Mouse (Mus musculus) kidney, adult 2 months (tissue): ENCODE measurements around the gene Prss16.

ENCODE experiments used
- CTCF ChIP-seq: fragments of 200-500 bp; conservative IDR thresholded peaks from 2 replicates; pipeline ENCODE4 v1.5.1; 2011; ENCODE audit warnings: low read depth, mild to moderate bottlenecking, control low read depth, low read length, moderate library complexity, mixed read lengths; ENCODE audit not compliant: insufficient read depth, insufficient read length
- POLR2A ChIP-seq: fragments of 200-500 bp; IDR thresholded peaks from one replicate; pipeline ENCODE4 v1.6.1; 2011; ENCODE audit warnings: low read depth, low read length, control low read depth

GRCm38 (mm10) chr13:22040464-22041141 is 31.1 kb upstream of the Prss16 start:
- no peak for TF ChIP-seq CTCF
- no peak for TF ChIP-seq POLR2A
